Mouse (Mus musculus) left cerebral cortex, postnatal 25 days (tissue): ENCODE measurements at regions not wholly inside any gene's neighbourhood (a gene's known extent, or its start where the extent isn't known, plus 50 kb on each side); places are given as distances from the start of the nearest gene placed in this dataset.

Experiments used
- DNase-seq, 2 experiments: peaks; one replicate each; pipeline ENCODE4 v3.0.0; 2022; ENCODE audit warnings: low spot score in 2 of 2, mixed read lengths in 1 of 2
- intact Hi-C: fragments of 180-260 bp; cut with DNase I; formaldehyde crosslinking; loops from one replicate; pipeline ENCODE4 v1.15.1; 2025

DNA sequence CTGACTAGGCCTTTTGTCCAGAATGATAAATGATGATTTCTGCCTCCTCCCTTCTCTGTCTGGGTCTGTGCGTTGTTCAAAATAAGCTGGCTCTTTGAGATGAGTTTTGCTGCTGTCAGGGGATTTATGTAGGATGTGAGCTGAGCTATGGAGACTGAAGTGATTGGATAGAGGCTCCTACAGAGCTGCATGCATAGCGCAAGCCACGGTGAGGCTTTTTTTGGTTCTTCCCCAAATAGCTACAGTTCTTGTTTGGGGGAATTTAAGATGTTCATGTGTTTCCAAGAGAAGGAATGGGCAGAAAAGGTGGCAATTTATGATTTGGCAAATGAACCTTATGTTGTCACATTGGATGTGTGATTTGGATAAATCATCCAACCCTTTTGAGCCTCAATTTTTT, 170.8 kb upstream of the H2al1n start:
- DNase-seq: peak; percentile 12 to 77
- intact Hi-C loops: no loop called here

DNA sequence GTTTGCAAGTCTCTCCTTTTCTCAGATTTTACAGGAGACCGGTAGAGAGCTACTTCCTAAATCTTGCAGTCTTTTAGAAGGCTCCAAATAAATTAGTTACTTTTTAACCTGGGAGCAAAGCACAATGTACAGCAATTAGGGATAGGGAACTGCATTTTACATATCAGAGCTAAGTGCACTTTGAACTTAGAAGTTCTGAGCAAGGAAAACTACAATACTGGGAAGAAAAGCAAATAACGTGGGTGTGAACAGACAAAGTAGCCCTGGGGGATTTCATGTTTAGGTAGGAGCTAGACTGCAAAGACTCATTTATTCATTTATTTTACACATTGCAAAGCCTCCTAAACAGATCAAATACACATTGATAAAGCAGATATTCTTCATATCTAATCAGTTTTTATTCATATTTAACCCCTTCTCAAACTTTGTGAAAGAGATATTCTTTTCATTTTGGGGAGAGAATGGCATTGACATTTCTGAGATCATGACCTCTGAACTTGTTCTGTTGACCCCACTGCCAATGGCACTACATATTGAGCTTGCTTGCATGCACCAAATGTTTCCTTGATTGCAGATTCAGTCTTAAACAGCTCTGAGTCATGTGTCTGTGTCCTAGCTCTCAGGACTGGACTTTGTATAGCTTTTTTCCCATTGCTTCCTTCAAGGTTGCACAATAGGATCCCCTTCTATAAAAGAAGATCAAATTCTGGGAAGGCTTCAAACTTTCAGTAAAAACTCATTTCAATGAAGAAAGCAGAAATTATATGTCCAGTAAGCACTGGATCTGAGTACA, 146.8 kb upstream of the Cask start:
- intact Hi-C loops: no loop called here
- DNase-seq: no peak

DNA sequence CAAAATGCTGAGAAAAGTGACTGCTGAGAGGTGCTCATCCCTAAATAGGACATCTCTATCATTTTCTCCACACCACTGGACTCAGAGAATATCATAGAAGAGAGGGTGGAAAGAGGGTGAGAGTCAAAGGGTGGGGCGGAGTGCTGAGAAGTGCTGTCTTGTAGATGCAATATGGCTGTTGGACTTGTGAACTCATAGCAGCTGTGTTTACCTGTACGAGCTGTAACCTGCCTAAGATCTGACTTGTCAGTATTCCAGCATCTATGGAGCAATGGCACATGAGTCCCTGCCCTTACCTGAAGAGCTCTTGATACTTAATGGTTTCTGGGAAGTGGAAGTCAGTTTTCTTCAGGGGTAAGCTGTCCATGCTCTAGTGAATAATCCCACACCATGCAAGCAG, 127.8 kb upstream of the Cask start:
- intact Hi-C loops: no loop called here

More for the DNA sequence above, 127.8 kb upstream of the Cask start:
- no peak for DNase-seq
